Mouse (Mus musculus): Measurements from ENCODE around the gene Apbb2.
"Not testable (repeated sequence)": the region's sequence is repeated elsewhere in the genome, so short reads cannot be mapped to it uniquely, and the experiment has no call there.

Gene Apbb2

GRCm38 (mm10) chr5:66294952-66295351 is 323.6 kb downstream of the Apbb2 start:
- DNase-seq (ENCODE audit: low spot score) = no peak

DNA sequence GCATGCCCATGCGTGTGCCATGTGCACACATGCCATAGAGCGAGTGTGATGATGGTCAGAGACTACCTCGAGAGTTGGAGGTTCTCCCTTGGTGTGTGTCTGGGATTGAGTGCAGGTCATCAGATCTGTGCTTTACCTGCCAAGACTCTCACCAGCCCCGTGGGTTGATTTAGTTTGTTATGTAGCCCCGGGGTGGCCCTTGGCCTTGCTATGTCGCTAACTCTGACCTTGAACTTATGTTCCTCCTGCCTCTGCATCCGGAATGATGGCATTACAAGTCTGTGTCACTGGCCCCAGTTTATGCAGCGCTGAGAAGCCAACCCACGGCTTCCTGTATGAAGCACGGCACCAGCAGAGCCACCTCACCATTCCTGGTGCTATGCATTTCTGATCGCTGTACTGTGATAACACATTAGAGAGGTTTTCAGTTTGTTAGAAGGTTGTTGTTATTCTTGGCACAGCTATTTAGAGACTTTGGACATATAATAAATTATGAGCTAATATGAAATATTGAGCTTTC is 324.4 kb downstream of the Apbb2 start:
- DNase-seq (ENCODE audit: low spot score) = no peak

GRCm38 (mm10) chr5:66280742-66281141 is 337.8 kb downstream of the Apbb2 start:
- peak; percentile 19 for DNase-seq (ENCODE audit: low spot score)

DNA sequence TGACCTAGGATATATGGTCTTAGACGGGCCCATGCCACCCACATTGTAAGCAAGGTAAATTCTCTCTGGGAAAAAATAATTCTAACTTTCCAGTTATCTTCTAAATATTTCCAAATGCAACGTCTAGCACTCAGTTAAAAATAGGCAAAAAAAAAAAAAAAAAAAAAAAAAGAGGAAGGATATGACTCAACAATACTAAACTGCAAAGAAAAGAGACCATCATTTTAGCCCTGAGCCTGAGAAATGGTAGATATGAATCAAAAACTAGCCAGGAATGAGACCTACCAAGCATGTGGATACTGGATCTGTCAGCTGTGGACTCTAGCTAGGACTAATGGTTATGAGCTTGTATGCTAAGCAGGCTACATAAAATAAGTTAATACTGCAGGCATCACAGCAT is 338.9 kb downstream of the Apbb2 start:
- no peak for DNase-seq (ENCODE audit: low spot score)

DNA sequence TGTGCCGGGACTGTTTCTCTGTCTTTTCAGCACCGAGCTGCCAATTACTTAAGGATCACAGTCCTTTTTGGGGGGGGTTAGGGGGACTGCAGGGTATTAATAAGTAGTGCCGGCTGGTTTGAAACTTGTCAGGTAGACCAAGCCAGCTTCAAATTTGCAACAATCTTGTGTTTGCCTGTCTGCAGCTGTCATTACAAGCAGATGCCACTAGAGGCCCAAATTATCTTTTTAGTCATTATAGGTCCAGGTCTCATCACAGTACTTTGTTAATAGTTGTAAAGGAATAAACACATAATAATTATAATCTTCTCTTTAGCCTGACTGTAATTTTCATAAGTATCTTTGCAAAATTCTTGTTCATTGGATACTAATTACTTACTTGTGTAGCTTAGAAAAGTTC is 344.2 kb downstream of the Apbb2 start:
- no peak for DNase-seq (ENCODE audit: low spot score)

DNA sequence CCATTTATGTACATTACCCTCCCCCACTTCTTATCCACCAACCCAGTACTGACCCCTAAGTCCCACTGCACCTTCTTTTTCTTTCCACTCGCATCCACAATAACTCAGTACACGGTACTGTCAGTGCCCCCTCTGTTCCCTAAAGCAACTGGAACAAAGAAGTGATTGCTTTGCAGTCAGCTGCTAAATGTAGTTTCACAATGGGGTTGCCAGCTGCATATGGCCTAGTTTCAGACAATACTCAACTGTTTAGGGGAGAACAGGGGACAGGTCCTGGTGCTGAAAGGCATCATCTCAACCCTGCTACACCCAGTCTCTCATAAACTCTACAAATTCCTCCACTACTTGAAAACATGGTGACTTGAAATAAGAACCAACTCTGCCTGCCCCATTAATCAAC is 347.4 kb downstream of the Apbb2 start:
- no peak for DNase-seq (ENCODE audit: low spot score)

GRCm38 (mm10) chr5:66269616-66270015 is 349.0 kb downstream of the Apbb2 start:
- DNase-seq (ENCODE audit: low spot score) = no peak

- DNase-seq (ENCODE audit: low spot score) = peak; percentile 80
Observed at GRCm38 (mm10) chr5:66263398-66263797, 355.2 kb downstream of the Apbb2 start.

- no peak for DNase-seq (ENCODE audit: low spot score)
Observed at GRCm38 (mm10) chr5:66262475-66262874, 356.1 kb downstream of the Apbb2 start.

- peak; percentile 77 for DNase-seq (ENCODE audit: low spot score)
Observed at GRCm38 (mm10) chr5:66259756-66260448, 358.7 kb downstream of the Apbb2 start, which contains the start of gene Nsun7. TSS of gene Nsun7 (plus strand) at chr5:66259897.

- not testable (repeated sequence) for DNase-seq (ENCODE audit: low spot score)
Observed at GRCm38 (mm10) chr5:66259431-66259755, 359.2 kb downstream of the Apbb2 start.

DNA sequence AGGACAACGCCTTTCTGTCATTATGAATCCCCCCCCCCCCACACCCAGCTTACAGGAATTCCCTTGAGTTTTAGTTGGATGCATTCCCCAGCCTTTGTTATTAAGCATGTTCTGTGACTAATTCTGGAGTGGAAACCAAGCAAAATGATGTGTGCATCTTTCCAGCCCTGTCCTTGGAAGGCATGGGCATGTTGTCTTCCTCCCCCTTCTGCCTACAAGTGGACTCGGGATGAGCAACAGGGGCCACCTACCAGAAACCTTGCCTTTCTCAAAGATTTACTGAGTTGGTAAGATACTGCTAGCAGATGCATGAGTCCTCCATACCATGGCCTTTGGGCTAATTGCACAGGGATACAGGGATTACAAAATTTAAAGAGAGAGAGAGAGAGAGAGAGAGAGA is 359.6 kb downstream of the Apbb2 start:
- DNase-seq (ENCODE audit: low spot score) = no peak

DNA sequence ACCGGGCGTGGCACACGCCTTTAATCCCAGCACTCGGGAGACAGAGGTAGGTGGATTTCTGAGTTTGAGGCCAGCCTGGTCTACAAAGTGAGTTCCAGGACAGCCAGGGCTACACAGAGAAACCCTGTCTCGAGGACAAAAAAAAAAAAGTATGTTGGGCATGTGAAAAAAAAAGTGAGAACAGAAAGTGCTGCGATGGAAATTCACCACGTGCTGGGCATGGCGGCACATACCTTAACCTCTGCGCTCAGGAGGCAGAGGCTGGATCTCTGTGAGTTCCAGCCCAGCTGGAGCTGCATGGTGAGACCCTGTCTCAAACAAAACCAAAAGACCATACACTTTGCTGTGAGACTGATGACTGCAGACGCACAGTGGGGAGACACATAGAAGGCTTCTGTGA is 363.5 kb downstream of the Apbb2 start:
- DNase-seq (ENCODE audit: low spot score) = no peak

DNA sequence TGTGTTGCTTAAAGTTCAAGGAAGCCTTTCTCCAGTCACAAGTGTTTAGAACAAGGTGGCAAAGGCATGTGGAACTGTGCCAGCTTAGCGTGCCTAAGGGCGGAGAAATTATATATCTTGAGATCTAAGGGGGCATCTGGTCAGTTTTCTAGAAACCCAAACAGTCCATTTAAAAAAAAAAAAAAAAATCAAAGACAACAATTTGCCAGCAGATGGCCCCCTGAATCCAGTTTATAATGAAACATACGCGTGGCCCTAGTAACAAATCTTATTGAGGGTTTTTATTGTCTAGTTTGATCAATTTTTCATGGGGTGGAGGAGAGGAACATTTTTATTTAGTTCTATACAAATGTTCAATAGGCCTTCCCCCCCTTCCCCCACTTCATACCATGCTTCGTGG is 365.4 kb downstream of the Apbb2 start:
- no peak for DNase-seq (ENCODE audit: low spot score)

All from embryo, embryonic 10.5 days (tissue).